Mouse (Mus musculus): Measurements from ENCODE around the gene Lrrc27.
A peak's percentile ranks its signal among the peaks of the same experiment; 100 is the strongest.

Lrrc27 gene

GRCm38 (mm10) chr7:139214596-139215340, 2.0 kb downstream of the Lrrc27 start:
- DNase-seq, result no peak

GRCm38 (mm10) chr7:139215516-139215915, 2.7 kb downstream of the Lrrc27 start:
- no peak for DNase-seq

- no peak for DNase-seq
Measured at GRCm38 (mm10) chr7:139215946-139216345, 3.2 kb downstream of the Lrrc27 start.

- DNase-seq, result no peak
Measured at GRCm38 (mm10) chr7:139216464-139216863, 3.7 kb downstream of the Lrrc27 start.

- no peak for DNase-seq
Measured at GRCm38 (mm10) chr7:139217046-139217445, 4.3 kb downstream of the Lrrc27 start.

- no peak for DNase-seq
Measured at GRCm38 (mm10) chr7:139218641-139219415, 6.0 kb downstream of the Lrrc27 start.

- peak; percentile 1 for DNase-seq
Measured at GRCm38 (mm10) chr7:139219486-139219885, 6.7 kb downstream of the Lrrc27 start.

- no peak for DNase-seq
Measured at GRCm38 (mm10) chr7:139220303-139220702, 7.5 kb downstream of the Lrrc27 start.

- DNase-seq, result no peak
Measured at GRCm38 (mm10) chr7:139221072-139221471, 8.3 kb downstream of the Lrrc27 start.

- peak; percentile 0 for DNase-seq
Measured at GRCm38 (mm10) chr7:139221856-139222255, 9.1 kb downstream of the Lrrc27 start.

- peak; percentile 1 for DNase-seq
Measured at GRCm38 (mm10) chr7:139222341-139222740, 9.6 kb downstream of the Lrrc27 start.

- peak; percentile 1 for DNase-seq
Measured at GRCm38 (mm10) chr7:139224070-139224469, 11.3 kb downstream of the Lrrc27 start.

- peak; percentile 39 for DNase-seq
Measured at GRCm38 (mm10) chr7:139224725-139225124, 11.9 kb downstream of the Lrrc27 start.

GRCm38 (mm10) chr7:139226416-139226815, 13.6 kb downstream of the Lrrc27 start:
- no peak for DNase-seq

- no peak for DNase-seq
Measured at GRCm38 (mm10) chr7:139228447-139229171, 15.8 kb downstream of the Lrrc27 start.

- DNase-seq, result no peak
Measured at GRCm38 (mm10) chr7:139229837-139230236, 17.0 kb downstream of the Lrrc27 start.

GRCm38 (mm10) chr7:139230241-139230640, 17.5 kb downstream of the Lrrc27 start:
- no peak for DNase-seq

GRCm38 (mm10) chr7:139233714-139234113, 20.9 kb downstream of the Lrrc27 start:
- peak; percentile 76 for DNase-seq

- DNase-seq, result peak; percentile 61
Measured at GRCm38 (mm10) chr7:139234426-139235188, 21.8 kb downstream of the Lrrc27 start.

- DNase-seq, result no peak
Measured at GRCm38 (mm10) chr7:139235651-139236358, 23.0 kb downstream of the Lrrc27 start.

- no peak for DNase-seq
Measured at GRCm38 (mm10) chr7:139239432-139239831, 26.6 kb downstream of the Lrrc27 start.

GRCm38 (mm10) chr7:139246086-139246485, 33.3 kb downstream of the Lrrc27 start:
- no peak for DNase-seq

Data from liver (tissue).